Mouse (Mus musculus): ENCODE data around the gene Aldh1l1. TPM values are rescaled to one million over a fixed set of nuclear protein-coding genes. Genes with fewer than 3 reads are reported as not detected.
"Not testable (repeated sequence)": the region's sequence is repeated elsewhere in the genome, so short reads cannot be mapped to it uniquely, and the experiment has no call there.

The Aldh1l1 gene
- total RNA-seq, 4 experiments from 2014 or later: 1.8 to 5.1 (median 3.7) TPM

GRCm38 (mm10) chr6:90618821-90619636, 132.8 kb downstream of the Aldh1l1 start:
- DNase-seq (ENCODE audit: low spot score): peak; percentile 57

GRCm38 (mm10) chr6:90619936-90620335, 133.7 kb downstream of the Aldh1l1 start:
- DNase-seq (ENCODE audit: low spot score): no peak

- no peak for DNase-seq (ENCODE audit: low spot score)
Measured at GRCm38 (mm10) chr6:90620791-90621583, 134.8 kb downstream of the Aldh1l1 start.

- DNase-seq (ENCODE audit: low spot score): no peak
Measured at GRCm38 (mm10) chr6:90621584-90621890, 135.3 kb downstream of the Aldh1l1 start.

GRCm38 (mm10) chr6:90622758-90623455, 136.7 kb downstream of the Aldh1l1 start:
- no peak for DNase-seq (ENCODE audit: low spot score)

GRCm38 (mm10) chr6:90623456-90623836, 137.2 kb downstream of the Aldh1l1 start:
- DNase-seq (ENCODE audit: low spot score): no peak

- peak; percentile 65 for DNase-seq (ENCODE audit: low spot score)
Measured at GRCm38 (mm10) chr6:90624184-90624583, 138.0 kb downstream of the Aldh1l1 start.

GRCm38 (mm10) chr6:90624733-90625132, 138.5 kb downstream of the Aldh1l1 start:
- peak; percentile 59 for DNase-seq (ENCODE audit: low spot score)

GRCm38 (mm10) chr6:90625207-90625994, 139.2 kb downstream of the Aldh1l1 start:
- no peak for DNase-seq (ENCODE audit: low spot score)

GRCm38 (mm10) chr6:90627556-90627955, 141.3 kb downstream of the Aldh1l1 start:
- no peak for DNase-seq (ENCODE audit: low spot score)

- DNase-seq (ENCODE audit: low spot score): no peak
Measured at GRCm38 (mm10) chr6:90629506-90629905, 143.3 kb downstream of the Aldh1l1 start.

GRCm38 (mm10) chr6:90630427-90630826, 144.2 kb downstream of the Aldh1l1 start:
- DNase-seq (ENCODE audit: low spot score): no peak

GRCm38 (mm10) chr6:90632526-90632925, 146.3 kb downstream of the Aldh1l1 start:
- not testable (repeated sequence) for DNase-seq (ENCODE audit: low spot score)

GRCm38 (mm10) chr6:90635081-90635480, 148.9 kb downstream of the Aldh1l1 start:
- DNase-seq (ENCODE audit: low spot score): no peak

GRCm38 (mm10) chr6:90635611-90636010, 149.4 kb downstream of the Aldh1l1 start:
- no peak for DNase-seq (ENCODE audit: low spot score)

- DNase-seq (ENCODE audit: low spot score): no peak
Measured at GRCm38 (mm10) chr6:90643057-90643456, 156.8 kb downstream of the Aldh1l1 start.

- no peak for DNase-seq (ENCODE audit: low spot score)
Measured at GRCm38 (mm10) chr6:90644965-90645364, 158.7 kb downstream of the Aldh1l1 start.

- no peak for DNase-seq (ENCODE audit: low spot score)
Measured at GRCm38 (mm10) chr6:90648391-90648790, 162.2 kb downstream of the Aldh1l1 start.

- no peak for DNase-seq (ENCODE audit: low spot score)
Measured at GRCm38 (mm10) chr6:90649279-90649678, 163.1 kb downstream of the Aldh1l1 start.

Data from heart, adult 8-10 months (tissue).